Mouse (Mus musculus): Measurements from ENCODE around the gene Calml4.

Calml4 gene

DNA sequence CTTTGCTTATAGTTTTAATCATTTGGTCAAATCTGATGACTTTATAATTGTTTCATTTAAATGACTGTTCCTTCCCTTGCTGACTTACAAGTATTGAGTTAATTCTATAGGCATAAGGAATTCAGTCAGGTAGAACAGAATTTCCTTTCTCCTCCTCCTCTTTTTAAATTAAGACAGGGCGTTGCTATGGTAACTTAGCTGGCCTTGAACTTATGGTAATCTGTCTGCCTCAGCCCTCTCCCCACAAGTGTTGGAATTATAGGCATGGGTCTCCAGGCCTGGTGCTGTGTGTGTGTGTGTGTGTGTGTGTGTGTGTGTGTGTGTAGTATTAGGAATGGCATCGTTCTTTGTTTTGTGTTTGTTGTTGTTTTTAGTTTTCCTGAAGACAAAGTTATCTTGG is 43.9 kb downstream of the Calml4 start:
- no peaks in the 10 kb centered on the region for H3K27me3 ChIP-seq (ENCODE audit: insufficient read depth, low read length)
- H3K36me3 ChIP-seq (ENCODE audit: insufficient read depth, low read length) = peaks cover 12% of the 10 kb centered on the region
- no peaks in the 10 kb centered on the region; the same call in 1 of the 2 replicates for H3K9me3 ChIP-seq (ENCODE audit: low read length)
- no peak overlapping the region for H3K4me3 ChIP-seq (replicated peaks; ENCODE audit: low read length)
- TF ChIP-seq NANOG (IDR thresholded peaks at IDR 0.05; ENCODE audit: borderline replicate concordance, low read length) (no peak), CTCF (conservative IDR thresholded peaks at IDR 0.05; ENCODE audit: low read length) (no peak), POU5F1 (IDR thresholded peaks at IDR 0.05; ENCODE audit: borderline replicate concordance, low read length) (no peak)
- peaks cover 9% of the 10 kb centered on the region for H3K4me1 ChIP-seq (replicated peaks; ENCODE audit: low read depth, low read length)

DNA sequence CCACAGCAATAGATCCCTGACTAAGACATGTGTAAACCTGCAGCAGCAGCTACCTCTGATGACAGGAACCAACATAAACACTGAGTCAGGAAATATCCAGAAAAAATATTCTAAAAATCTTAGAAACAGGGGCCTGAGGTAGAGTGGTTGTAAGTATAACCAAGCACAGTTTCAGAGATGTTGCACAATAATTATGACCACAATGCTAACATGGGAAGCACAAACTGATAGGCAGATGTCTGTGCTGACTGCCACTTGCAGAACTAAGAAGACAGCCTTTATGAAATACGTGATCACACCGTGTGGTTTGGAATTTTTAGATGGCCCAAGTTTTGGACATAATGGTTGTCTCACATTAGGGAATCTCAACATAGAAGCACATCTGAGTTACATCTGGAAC is 46.0 kb downstream of the Calml4 start:
- TF ChIP-seq POU5F1 (IDR thresholded peaks at IDR 0.05; ENCODE audit: borderline replicate concordance, low read length) = no peak
- TF ChIP-seq NANOG (IDR thresholded peaks at IDR 0.05; ENCODE audit: borderline replicate concordance, low read length) = no peak
- TF ChIP-seq CTCF (conservative IDR thresholded peaks at IDR 0.05; ENCODE audit: low read length) = no peak
- peaks cover 15% of the 10 kb centered on the region for H3K36me3 ChIP-seq (ENCODE audit: insufficient read depth, low read length)
- H3K4me3 ChIP-seq (replicated peaks; ENCODE audit: low read length) = no peak overlapping the region
- peaks cover 5% of the 10 kb centered on the region; the same call in 1 of the 2 replicates for H3K4me1 ChIP-seq (replicated peaks; ENCODE audit: low read depth, low read length)
- no peaks in the 10 kb centered on the region for H3K27me3 ChIP-seq (ENCODE audit: insufficient read depth, low read length)
- H3K9me3 ChIP-seq (ENCODE audit: low read length) = no peaks in the 10 kb centered on the region; the same call in 1 of the 2 replicates

DNA sequence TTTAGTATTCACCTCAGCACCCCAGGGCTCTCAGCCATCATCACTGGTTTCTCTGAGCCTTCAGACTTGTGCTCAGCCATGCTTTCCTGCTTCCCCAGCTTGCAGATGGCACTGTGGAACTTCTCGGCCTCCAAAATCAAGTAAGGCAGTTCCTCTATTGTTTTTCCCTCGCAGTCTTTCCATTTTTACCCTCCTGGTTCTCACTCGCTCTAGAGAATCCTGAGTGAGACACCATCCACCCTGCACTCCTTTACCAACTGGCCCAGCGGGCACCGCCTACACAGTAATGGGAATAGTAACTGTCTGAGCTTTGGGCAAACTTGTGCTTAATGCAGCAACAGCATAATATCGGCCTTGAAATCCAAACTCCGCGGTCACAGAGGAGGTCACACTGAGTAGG is 47.2 kb downstream of the Calml4 start:
- Histone ChIP-seq H3K27me3 (ENCODE audit: insufficient read depth, low read length) (no peaks in the 10 kb centered on the region), H3K36me3 (ENCODE audit: insufficient read depth, low read length) (peaks cover 26% of the 10 kb centered on the region), H3K4me1 (replicated peaks; ENCODE audit: low read depth, low read length) (peaks cover 5% of the 10 kb centered on the region; the same call in 1 of the 2 replicates), H3K4me3 (replicated peaks; ENCODE audit: low read length) (no peak overlapping the region), H3K9me3 (ENCODE audit: low read length) (no peaks in the 10 kb centered on the region; the same call in 1 of the 2 replicates)
- TF ChIP-seq POU5F1 (IDR thresholded peaks at IDR 0.05; ENCODE audit: borderline replicate concordance, low read length) = no peak
- no peak for TF ChIP-seq CTCF (conservative IDR thresholded peaks at IDR 0.05; ENCODE audit: low read length)
- no peak for TF ChIP-seq NANOG (IDR thresholded peaks at IDR 0.05; ENCODE audit: borderline replicate concordance, low read length)

DNA sequence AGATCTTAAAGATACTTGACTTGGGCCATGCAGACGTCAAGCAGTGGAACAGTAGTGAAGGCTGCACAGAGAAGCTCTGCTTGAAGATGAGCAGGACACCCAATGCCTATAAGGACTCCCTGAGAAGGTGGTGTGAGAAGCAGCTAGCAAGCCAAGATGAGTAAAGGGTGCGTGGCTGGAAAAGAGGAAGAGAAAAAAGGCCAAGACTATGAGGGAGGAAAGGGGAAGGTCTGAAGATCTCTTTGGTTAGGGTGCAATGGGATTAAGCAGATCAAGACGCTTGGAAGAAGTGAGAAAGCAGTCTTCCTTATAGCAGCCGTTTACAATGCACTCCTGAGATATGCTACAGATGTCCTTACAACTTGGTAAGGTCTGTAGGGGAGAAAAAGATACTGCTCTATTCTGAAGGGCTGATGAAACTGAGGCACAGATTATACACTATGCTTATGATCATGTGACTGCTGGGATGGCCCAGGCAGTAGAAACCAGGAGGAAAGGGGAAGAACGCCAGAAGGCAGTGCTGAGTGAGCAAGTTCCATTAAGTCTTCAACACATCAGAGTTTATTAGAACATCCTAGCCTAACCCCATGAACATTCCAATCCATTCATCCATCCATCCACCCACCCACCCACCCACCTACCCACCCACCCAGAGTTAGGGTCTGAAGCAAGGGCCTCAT is 55.6 kb downstream of the Calml4 start:
- no peaks in the 10 kb centered on the region for H3K27me3 ChIP-seq (ENCODE audit: insufficient read depth, low read length)
- H3K9me3 ChIP-seq (ENCODE audit: low read length) = no peaks in the 10 kb centered on the region
- no peak for TF ChIP-seq NANOG (IDR thresholded peaks at IDR 0.05; ENCODE audit: borderline replicate concordance, low read length)
- TF ChIP-seq CTCF (conservative IDR thresholded peaks at IDR 0.05; ENCODE audit: low read length) = no peak
- no peak for TF ChIP-seq POU5F1 (IDR thresholded peaks at IDR 0.05; ENCODE audit: borderline replicate concordance, low read length)

DNA sequence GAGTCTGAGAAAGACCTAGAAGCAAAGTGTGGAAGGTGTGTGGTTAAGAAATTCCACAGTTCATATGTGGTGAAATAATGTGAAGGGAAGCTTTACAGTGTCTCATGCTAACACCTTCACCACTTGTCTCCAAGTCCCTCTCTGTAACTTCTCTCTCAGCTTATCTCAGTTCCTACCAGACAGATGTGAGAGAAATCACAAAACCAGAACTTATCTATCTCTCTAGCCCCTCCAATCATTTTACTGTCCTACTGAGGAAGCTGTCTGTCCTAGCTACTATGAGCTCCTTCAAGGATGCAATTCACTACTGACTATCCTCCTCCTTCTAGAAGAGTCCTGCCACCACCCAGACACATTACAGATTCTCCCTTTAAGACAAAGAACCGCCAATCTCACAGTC is 59.2 kb downstream of the Calml4 start:
- Histone ChIP-seq H3K27me3 (ENCODE audit: insufficient read depth, low read length) (no peaks in the 10 kb centered on the region), H3K36me3 (ENCODE audit: insufficient read depth, low read length) (peaks cover 21% of the 10 kb centered on the region), H3K4me1 (replicated peaks; ENCODE audit: low read depth, low read length) (no peaks in the 10 kb centered on the region), H3K9me3 (ENCODE audit: low read length) (no peaks in the 10 kb centered on the region), H3K4me3 (replicated peaks; ENCODE audit: low read length) (no peak overlapping the region)
- TF ChIP-seq NANOG (IDR thresholded peaks at IDR 0.05; ENCODE audit: borderline replicate concordance, low read length) = no peak
- no peak for TF ChIP-seq CTCF (conservative IDR thresholded peaks at IDR 0.05; ENCODE audit: low read length)
- no peak for TF ChIP-seq POU5F1 (IDR thresholded peaks at IDR 0.05; ENCODE audit: borderline replicate concordance, low read length)

More for the DNA sequence above, 55.6 kb downstream of the Calml4 start:
- peaks cover 48% of the 10 kb centered on the region for H3K36me3 ChIP-seq (ENCODE audit: insufficient read depth, low read length)
- H3K4me1 ChIP-seq (replicated peaks; ENCODE audit: low read depth, low read length) = no peaks in the 10 kb centered on the region
- H3K4me3 ChIP-seq (replicated peaks; ENCODE audit: low read length) = no peak overlapping the region

DNA sequence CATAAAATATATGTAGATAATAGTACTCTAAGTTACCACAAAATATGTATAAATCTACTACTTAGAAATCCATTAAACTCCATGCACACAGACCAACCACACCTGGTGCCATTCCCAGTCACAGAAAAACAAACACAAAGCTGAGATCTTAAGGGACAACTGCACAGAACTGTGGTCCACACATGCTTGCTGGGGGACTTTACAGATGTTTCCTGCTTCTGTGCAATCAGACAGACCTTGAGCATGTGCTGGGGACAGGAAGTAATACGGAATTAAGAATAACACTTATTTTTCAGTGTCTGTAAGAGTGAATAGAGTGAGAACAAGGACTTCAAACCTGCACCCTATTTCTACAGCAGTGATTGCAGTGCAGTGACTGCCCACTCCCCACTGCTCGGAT is 63.0 kb downstream of the Calml4 start:
- Histone ChIP-seq H3K4me1 (replicated peaks; ENCODE audit: low read depth, low read length) (peaks cover 9% of the 10 kb centered on the region), H3K36me3 (ENCODE audit: insufficient read depth, low read length) (peaks cover 11% of the 10 kb centered on the region), H3K4me3 (replicated peaks; ENCODE audit: low read length) (no peak overlapping the region), H3K9me3 (ENCODE audit: low read length) (no peaks in the 10 kb centered on the region), H3K27me3 (ENCODE audit: insufficient read depth, low read length) (no peaks in the 10 kb centered on the region)
- TF ChIP-seq NANOG (IDR thresholded peaks at IDR 0.05; ENCODE audit: borderline replicate concordance, low read length) (no peak), POU5F1 (IDR thresholded peaks at IDR 0.05; ENCODE audit: borderline replicate concordance, low read length) (no peak), CTCF (conservative IDR thresholded peaks at IDR 0.05; ENCODE audit: low read length) (no peak)

DNA sequence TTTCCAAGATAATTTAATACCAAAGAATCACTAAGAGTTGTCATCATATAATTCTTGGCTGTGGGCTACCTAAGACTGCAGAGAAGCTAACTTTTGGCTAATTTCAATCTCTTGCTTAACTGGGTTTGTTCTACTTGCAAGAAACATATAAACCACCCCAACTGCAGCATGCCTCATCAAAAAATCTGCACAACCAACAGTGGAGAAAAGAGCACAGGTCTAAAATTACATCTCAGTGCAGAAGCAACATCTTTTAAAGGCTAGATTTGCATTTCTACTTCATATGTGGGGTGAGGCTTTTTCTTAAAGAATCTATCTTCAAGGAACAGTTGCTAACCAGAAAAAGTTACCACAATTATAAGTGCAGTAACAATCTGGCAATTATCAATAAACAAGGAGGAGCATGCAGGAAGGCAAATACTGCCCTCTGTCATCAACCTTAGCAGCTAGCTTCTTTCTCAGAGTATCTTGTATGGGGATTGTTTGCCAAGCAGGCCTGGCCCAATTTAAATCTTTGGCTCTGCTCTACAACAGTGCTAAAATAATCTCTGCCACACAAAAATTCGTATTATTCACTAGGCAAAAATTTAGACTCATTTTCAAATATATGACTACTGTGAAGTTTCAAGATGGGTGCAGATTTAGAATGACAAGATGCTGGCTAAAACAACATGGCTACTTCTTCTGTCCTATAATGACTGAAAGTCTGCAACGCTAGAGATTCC is 67.2 kb downstream of the Calml4 start:
- TF ChIP-seq POU5F1 (IDR thresholded peaks at IDR 0.05; ENCODE audit: borderline replicate concordance, low read length) (no peak), CTCF (conservative IDR thresholded peaks at IDR 0.05; ENCODE audit: low read length) (no peak), NANOG (IDR thresholded peaks at IDR 0.05; ENCODE audit: borderline replicate concordance, low read length) (no peak)
- H3K27me3 ChIP-seq (ENCODE audit: insufficient read depth, low read length) = no peaks in the 10 kb centered on the region

More for the DNA sequence above, 67.2 kb downstream of the Calml4 start:
- Histone ChIP-seq H3K36me3 (ENCODE audit: insufficient read depth, low read length) (peaks cover 3% of the 10 kb centered on the region; the same call in 1 of the 2 replicates), H3K4me1 (replicated peaks; ENCODE audit: low read depth, low read length) (peaks cover 14% of the 10 kb centered on the region), H3K4me3 (replicated peaks; ENCODE audit: low read length) (no peak overlapping the region), H3K9me3 (ENCODE audit: low read length) (no peaks in the 10 kb centered on the region)

Measured in E14TG2a.4 (cell line).